Mouse (Mus musculus) spleen, embryonic (tissue): ENCODE results near the gene Gm26661.

Source experiments
- CTCF ChIA-PET: fragments of 350-600 bp; sonication (Branson Sonifier 250); formaldehyde crosslinking; loops from one replicate; lab custom pipeline; 2022; lab: Charles Lee

The Gm26661 gene

GRCm38 (mm10) chr14:7819446-7819845 is 28.1 kb downstream of the Gm26661 start:
- CTCF ChIA-PET: interaction anchor here (0.6 kb wide), 1 partner anchor 44 kb away, joined by 3 read pairs; no protein-coding TSS in a partner anchor

- CTCF ChIA-PET: no interaction called here
Observed at GRCm38 (mm10) chr14:7821341-7821740, 30.0 kb downstream of the Gm26661 start.

DNA sequence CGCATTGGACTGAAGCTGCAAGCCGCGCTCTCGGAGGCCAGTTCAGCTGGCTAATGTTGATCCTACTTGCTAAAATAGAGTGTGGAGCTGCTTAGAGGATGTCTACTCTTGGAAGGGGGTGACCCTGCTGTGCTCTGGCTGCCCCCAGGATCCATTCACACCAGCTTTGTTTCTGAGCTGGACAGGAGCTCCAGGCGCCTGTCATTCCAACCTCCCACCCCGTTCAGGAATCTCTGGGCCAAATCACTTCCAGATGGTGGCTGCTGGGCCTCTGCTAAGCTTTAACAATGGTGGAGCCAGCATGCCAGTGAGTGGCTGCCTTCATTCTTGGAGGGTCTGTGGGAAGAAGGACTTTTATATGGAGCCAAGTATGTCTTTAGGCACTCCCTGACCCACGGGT is 31.3 kb downstream of the Gm26661 start:
- CTCF ChIA-PET: no interaction called here

DNA sequence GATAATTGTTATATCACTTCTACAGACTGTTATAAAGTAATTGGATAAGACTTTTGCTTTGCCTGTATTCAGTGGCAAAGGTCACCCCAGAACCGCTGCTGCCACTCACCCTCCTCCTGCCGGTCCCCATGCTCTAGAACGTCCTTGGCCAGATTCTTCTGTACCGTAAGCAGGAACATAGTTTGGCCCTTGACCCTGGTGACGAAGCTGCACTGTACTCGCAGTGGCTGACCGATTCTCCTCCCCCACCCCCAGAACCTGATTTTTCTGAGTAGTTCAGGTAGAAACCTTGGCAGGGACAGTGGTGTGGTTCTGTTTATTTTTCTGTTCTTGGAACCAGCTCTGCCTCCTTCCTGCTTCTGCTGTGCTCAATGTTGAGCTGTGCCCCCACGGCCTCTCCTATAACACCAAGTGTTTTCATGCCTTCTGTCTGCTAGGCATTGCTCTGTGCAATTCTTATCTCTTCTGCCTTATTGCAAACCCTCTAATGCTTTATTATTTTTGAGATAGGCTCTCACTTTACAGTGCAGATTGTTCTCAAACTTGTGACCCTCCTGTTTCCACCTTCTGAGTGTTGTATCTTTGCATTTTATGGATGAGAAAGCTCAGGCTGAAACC is 33.4 kb downstream of the Gm26661 start:
- CTCF ChIA-PET: no interaction called here

- CTCF ChIA-PET: interaction anchor here (0.6 kb wide), 1 partner anchor 44 kb away, joined by 22 read pairs; no protein-coding TSS in a partner anchor
Observed at GRCm38 (mm10) chr14:7826151-7826937, 35.0 kb downstream of the Gm26661 start.

- CTCF ChIA-PET: no interaction called here
Observed at GRCm38 (mm10) chr14:7829181-7829580, 37.8 kb downstream of the Gm26661 start.

DNA sequence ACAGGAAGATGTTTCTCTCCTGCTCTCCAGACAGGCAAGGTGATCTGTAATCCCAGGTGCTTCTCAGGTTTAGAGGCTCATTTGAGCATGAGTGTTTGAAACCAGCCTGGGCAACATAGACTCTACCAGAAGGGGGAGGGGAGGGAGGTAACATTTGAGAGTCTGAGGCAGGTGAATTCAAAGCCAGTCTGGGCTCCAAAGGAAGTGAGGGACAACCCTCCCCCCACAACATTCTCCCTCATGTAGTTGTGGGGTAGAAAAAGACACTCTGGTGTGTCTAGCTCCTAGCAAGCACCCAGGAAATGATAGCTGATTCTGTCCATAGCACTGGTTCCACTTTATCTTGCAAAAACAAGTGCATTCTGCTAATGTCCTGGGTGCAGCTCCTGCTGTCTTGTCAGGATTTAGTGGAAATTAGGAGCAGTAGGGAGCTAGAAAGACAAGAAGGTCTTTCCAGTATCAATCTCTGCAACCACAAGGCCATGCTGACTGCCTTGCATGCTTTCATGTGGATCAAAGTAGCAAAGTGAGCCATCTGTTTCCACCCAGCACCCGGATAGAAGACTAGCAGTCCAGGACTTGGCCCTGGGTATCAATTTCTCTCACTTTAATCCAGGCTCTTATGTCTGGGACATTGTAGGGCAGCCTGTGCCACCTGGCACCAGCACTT is 40.5 kb downstream of the Gm26661 start:
- CTCF ChIA-PET: no interaction called here

DNA sequence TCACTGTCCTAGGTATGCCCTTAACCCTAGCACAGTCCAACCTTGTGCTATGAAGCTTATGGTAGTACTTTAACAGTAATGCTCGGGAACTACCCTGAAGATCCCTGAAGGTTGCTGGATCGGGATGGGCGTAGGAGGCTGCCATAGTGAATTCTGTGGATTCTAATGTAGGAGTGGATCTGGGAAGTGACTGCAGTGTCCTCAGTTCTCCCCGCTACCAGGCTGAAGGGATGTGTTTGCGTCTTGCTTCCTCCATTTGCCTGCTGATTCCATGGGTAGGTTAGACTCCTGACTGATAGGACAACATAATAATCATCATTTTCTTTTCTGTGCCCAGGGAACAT is 41.0 kb downstream of the Gm26661 start:
- CTCF ChIA-PET: no interaction called here

DNA sequence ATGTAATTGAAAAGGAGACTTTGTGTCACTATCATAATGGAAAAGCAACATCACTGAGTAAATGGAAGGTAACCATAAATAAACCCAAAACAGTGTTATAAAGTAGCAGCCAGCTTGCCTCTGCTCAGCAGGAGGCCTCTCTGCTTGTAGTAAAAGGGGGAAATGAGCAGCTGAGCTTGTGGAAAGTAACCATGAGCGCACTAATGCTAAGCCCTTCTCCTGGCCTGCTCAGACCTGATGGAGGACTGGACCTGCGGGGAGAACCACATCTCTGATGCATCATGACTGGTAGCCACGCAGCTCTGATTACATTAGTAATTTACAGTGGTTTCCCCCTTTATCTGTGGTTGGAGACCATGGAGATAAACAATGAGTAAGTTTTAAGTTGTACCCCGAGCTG is 42.1 kb downstream of the Gm26661 start:
- CTCF ChIA-PET: no interaction called here

DNA sequence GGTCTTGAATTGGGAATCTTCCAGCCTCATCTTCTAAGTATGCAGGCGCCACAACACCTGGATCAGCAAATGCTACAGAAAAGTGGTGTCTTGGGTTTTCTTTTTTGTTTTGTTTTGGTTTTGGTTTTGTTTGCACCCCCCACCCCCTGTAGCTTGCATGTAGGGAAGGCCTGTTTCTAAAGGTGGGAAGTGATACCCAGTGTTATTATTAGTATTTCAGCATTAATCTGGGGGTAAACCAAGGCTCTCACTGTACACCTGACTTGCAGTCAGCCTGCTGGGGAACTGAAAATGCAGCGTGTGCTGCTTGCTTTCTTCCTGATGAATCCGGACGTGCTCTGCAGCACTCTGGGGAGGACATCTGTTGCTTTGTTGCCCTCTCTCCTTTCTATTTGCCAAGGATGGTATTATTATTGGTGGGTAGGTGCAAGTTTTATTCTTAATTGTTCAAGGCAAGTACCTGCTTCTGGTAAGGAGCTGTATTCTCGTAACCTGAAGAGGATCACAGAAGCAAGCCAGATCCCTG is 47.2 kb downstream of the Gm26661 start:
- CTCF ChIA-PET: no interaction called here

GRCm38 (mm10) chr14:7839950-7840514 is 48.6 kb downstream of the Gm26661 start:
- CTCF ChIA-PET: no interaction called here
